Mouse (Mus musculus) stomach, postnatal 0 days (tissue): ENCODE data around the gene Fam181b.

ENCODE experiments used
- CTCF ChIP-seq: IDR thresholded peaks from 2 replicates; pipeline ENCODE4 v1.5.1; 2016; ENCODE audit warnings: antibody characterized with exemption, low read depth, mild to moderate bottlenecking, moderate library complexity
- EP300 ChIP-seq: optimal IDR thresholded peaks from 2 replicates; pipeline ENCODE3; 2016; ENCODE audit warnings: antibody characterized with exemption

- TF ChIP-seq EP300 (no peak), CTCF (peak; percentile 28; the same call in 1 of the 2 replicates)
Measured at GRCm38 (mm10) chr7:93076435-93076960, 3.2 kb upstream of the Fam181b start.
